Mouse (Mus musculus) lung, postnatal 36 days (tissue): ENCODE results near the gene Eef1a2.

Source experiments
- DNase-seq: peaks from one replicate; pipeline ENCODE4 v3.0.0; 2022; ENCODE audit warnings: mixed read lengths

The Eef1a2 gene

GRCm38 (mm10) chr2:181157716-181158302, 995 bp upstream of the Eef1a2 start:
- DNase-seq = no peak

DNA sequence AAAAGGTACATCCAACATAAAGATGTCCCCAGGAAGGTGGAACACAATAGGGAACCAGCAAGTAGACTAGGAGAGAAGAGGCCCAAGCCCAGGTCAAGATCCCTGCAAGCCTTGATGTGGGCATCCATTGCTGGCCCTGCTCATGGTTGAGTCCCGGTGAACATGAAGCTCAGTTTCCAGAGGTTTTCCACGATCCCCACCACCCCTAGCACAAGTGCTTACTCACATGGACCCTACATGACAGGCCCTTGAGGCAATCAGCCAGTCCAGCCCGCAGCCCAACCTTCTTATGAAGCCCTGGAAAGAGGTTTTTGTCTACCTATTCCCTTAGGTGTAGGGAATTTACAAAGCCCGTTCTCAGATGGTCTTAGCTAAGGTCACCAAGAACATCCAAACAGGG, 366 bp upstream of the Eef1a2 start:
- DNase-seq = no peak

DNA sequence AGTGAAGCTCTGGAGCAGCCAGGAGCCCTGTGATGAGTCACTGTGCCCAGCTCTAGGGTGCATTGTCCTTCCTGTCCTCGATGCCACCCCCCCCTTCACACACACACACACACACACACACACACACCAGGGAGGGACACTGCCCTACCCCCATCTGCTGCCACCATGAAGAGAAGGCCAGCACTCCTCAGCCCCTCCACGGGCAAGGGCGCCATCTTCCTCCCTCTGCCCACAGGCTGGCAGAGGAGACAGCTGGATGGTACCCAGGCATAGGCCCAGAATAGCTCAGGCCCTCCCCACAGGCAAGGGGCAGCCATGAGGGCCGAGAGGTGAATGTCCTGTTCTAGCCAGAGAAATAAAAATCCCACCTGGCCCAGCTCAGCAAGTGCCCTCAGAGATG, 1.0 kb downstream of the Eef1a2 start:
- DNase-seq = no peak

GRCm38 (mm10) chr2:181154831-181155415, 1.9 kb downstream of the Eef1a2 start:
- no peak for DNase-seq

DNA sequence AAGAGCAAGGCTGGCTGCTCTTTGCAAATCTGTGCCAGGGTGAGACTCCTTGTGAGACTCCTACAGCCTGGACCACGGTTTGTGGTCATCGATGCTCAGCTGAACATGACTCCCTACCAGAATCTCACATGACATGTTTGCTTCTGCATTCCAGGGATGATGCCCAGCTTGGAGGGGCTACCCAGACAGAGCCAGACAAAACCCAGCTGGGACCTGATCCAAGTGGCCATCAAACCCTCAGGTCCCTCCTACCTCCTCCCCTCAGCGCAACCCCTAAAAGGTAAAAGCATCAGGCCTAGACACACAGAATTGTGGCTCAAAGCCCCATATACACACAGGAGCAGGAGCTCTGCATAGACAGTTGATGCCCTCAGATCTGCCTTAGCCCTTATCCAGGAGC, 2.5 kb downstream of the Eef1a2 start:
- no peak for DNase-seq

DNA sequence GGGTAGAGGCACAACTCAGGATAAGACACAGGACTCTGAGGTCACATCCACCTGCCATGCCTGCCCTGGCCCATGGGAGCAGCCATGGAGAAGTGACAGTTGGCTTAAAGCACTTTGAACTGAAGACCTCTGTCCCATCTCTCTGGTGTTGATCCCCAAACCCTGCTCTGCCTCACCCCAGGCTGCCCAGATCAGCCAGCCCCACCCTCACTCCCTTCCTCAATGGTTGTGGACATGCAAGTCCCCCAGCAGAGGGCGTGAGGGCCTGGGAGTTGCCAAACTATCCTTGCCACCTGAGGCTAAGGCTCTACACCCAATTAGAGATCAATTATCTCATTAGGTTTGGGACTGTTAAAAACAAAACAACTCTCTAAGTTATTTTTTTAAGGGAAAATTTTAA, 3.0 kb downstream of the Eef1a2 start:
- peak; percentile 26 for DNase-seq

DNA sequence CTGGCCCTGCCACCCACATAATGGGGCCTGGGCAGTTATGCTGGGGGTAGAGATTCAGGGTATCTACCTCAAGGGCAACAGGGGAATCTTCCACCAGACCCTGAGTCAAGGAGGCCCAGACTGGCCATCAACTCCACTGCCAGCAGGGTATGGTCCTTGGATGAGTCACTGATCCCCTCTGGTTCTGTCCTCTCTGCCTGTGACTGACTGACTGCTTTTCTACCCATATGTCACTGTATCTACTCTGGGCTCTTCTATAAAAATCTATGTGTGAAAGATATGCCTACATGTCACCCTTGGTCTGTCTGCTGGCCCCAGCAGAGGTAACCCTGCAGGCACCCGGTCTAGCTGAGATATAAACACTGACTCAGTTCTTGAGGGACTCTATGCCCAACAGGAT, 3.7 kb downstream of the Eef1a2 start:
- DNase-seq = no peak

GRCm38 (mm10) chr2:181152701-181153100, 4.1 kb downstream of the Eef1a2 start:
- DNase-seq = no peak

- DNase-seq = no peak
Observed at GRCm38 (mm10) chr2:181150281-181150680, 6.5 kb downstream of the Eef1a2 start.

DNA sequence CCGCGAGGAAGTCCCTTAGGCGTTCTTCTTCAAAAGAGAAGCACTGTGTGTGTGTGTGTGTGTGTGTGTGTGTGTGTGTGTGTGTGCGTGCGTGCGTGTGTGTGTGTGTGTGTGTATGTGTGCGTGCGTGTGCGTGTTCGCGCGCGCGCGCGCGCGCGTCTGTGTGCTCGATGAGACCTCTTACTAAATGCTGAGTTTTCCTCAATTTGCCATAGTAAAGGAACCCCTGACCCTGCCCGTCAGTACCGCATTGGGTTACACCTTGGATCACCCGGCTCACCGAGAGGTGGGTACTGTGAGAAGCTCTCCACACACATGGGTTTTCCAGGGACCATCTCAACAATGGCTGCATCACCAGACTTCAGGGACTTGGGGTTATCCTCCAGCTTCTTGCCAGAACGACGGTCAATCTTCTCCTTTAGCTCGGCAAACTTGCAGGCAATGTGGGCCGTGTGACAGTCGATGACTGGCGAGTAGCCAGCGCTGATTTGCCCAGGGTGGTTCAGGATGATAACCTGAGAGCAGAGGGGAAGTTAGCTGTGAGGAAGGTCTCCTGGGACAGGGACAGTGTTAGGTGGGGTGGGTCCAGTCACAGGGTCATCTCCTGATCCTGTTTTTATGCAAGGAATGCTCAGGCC, 8.4 kb downstream of the Eef1a2 start:
- DNase-seq = no peak

DNA sequence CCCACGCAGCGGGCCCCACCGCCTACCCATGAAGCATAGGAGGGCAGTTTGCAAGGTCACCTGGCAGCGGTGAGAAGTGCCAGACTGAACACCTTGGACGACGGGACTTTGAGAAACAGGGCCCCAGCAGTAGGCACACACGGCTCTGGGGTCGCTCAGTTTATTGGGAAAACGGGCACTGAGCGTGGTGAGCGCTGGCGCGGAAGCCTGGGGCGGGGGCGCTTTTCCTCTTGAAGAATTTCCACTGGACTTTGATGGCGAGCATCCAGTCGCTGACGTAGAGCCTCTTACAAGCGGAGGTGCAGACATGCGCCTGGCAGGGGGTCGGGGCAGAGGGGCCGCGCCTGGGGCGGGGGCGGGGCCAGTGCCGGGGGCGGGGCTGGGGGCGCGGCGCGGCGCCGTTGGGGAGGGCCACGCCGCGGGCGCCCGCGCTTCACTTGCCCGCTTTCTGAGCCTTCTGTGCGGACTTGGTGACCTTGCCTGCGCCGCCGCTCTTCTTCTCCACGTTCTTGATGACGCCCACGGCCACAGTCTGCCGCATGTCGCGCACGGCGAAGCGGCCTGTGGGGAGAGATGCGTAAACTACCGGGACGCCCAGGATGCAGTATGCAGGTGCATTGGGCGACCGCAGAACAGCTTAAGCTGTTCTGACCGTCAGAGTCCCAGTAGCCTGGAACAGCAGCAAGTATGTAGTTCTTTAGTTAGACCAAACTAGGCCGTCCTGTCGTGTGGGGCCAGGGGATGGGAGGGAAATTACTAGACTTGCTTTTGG, 9.1 kb downstream of the Eef1a2 start:
- peak; percentile 19 for DNase-seq

DNA sequence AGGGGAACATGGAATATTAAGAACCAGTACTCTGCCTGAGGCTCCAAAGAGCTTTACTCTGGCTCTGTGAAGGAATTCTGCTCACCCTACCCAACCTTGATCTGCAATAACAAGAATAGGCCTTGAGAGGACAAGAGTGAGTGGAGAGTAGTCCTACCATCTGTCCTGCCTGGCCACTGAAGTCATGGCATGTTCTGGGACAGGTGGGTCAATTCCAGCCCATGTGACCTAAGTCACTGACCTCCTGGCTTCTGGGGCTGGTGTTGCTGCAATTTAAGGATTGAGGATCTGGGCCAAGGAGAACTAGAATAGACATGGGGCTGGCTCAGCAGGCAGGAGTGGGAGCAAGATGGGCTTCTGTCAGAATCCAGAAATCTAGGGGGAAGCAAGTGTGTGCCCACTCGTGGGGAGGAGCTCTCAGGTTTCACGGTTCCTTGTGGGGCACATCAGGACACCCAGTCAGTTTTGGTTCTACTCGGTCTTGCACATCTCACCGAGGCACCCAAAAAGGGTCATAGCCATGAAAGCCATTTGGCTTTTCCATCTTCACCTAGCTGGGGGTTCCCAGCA, 9.8 kb downstream of the Eef1a2 start:
- DNase-seq = no peak

GRCm38 (mm10) chr2:181144675-181145074, 12.1 kb downstream of the Eef1a2 start:
- no peak for DNase-seq

- no peak for DNase-seq
Observed at GRCm38 (mm10) chr2:181143509-181144276, 13.1 kb downstream of the Eef1a2 start.

DNA sequence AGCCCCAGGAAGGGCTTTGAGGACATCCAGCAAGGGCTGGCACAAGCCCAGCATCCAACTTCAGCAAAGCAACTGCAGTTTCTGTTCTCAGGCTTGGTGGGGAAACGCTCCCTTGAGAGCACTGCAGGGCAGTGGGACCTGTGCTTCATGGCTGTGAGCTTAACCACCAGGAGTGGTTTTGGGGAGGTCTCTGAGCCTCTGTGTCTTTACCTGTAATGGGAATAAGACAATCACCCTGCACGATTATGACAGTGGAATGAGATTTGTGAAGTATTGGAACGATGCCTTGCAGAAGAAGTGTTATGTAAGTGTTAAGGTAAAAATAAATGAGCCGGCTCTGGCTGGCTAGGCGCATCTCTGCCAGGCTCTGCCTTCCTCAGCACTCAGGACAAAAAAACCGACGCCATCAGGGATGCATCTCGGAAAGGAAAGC, 14.1 kb downstream of the Eef1a2 start:
- no peak for DNase-seq

DNA sequence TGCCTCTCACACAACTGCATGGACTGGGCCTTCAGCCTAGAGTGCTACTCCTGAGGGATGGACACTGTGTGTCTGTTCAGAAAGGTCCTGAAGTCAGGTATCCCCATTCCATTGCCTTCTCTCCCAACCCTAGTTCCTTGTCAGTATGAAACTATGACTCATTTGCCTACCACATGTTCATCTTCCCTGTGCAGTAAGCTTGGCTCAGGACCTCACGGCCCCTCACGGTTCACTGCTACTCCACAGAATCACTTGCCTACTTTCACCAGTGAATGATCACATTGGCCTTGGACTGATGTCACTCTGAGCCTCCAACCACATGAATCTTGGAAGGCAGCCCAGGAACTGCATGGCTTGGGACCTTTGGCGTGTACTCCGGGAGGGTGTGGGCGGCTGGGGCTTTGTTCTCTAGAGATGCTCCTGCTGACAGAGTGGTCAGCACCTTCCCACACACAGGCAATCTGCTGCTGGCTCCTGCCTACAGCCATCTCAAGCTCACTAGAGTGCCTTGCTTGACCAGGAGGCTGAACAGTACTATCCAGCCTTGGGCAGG, 17.1 kb downstream of the Eef1a2 start:
- DNase-seq = no peak

DNA sequence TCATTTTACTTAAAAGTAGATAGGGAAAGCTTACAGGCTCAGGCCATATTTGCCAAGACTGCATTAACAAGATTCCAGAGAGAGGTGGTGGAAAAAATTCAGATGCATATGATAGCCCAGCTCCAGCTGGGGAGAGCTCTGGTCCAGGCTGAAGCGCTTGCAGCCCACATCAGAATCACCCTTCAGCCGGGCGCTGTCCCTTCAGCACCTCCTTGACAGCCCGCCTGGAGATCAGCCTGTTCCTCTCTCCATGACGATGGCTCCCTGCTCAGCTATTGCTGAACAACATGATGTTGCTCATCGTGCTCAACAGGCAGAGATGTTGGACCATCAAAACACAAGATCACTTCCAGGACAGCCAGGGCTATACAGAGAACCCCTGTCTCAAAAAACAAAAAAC, 19.9 kb downstream of the Eef1a2 start:
- no peak for DNase-seq

DNA sequence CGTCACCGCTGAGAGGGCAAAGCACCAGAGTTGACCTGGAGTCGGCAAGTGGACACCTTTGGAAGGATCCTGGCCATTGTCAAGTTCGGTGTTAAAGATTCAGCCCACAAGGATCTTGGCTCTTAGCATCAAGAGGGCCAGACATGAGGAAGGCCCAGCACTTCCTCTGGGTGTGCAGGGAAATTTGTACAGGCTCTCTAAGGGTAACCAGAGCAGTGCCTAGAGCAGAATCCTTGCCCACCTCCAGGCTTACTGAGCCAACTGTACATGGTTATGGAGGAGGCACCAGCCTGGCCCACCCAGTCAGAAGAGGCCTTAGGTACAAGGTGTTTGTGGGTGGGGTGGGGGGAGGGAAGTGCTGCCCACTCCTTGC, 21.4 kb downstream of the Eef1a2 start:
- DNase-seq = no peak

DNA sequence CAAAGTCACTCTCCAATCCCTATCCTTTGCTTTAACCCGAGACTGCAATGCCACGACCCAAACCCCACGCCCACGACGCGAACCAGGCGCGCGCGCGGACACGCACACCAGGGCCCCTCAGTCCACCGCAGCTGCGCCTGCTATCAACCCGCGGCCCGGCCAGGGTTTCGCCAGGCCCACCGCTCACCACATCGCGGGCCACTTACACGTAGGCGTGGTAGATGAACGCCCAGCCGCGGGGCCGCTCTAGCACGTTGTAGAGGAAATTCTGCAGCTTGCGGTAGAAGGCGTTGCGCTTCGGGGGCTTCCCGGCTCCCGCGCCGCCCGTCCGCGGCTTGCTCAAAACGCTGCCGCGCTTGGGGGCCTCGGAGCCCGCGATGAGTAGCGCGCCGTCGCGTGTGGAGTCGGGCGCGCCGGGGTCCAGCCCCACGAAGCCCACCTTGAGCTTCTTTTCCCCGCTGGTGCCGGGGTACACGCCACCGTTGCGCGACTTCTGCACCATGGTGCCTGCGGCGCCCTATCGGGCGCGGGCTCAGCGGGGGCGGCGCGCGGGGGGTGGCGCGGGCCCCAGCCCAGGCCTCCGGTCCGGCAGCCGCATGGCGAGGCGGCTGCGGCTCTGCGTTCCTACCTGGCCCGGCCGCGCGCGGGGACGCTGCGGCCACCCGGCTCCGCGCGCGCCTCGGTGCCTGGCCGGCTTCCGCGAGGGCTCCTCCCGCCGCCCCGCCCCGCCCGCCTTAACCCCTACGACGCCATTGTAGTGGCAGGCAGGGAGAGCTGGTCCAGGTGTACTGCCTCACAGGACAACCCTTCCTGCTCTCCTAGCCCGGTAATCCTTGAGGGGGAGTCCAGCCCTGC, 22.0 kb downstream of the Eef1a2 start, which contains the start of gene Kcnq2:
TSS of gene Kcnq2 (minus strand) at position 710 of the 855 bp plus-strand sequence.
- no peak for DNase-seq

DNA sequence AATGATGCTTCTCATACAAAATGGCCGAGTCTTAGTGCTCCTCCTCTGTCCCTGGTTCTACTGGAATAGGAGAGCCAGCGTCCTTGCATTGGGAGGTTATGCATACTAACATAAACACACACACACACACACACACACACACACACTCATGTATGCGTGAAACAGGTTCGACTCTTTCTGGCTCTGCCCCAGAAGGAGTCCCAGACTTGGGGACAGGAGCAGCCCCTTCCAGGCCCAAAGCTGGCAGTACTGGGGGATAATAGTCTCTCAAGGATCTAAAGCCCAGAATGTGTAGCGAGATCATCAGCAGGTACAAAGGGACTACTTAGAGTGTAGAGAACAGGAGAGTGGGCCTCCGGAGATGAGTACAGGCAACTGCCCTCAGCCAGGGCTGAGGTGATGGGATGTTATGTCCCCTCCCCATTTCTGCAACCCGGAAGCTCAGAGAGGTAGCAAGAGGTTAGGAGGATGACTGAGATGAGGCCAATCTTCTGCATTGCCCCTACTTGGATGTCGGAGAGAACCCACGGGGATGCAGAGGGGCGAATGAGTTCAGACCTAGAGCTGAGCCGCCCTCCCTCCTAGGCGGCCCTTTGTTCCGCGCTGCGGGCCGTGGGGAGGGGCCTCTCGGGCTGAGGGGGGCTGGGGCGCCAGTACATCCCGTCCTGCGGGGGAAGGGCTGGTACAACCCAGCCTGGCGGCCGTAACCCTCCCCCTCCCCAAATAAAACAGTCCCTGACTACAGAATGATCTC, 22.8 kb downstream of the Eef1a2 start:
- DNase-seq = no peak

DNA sequence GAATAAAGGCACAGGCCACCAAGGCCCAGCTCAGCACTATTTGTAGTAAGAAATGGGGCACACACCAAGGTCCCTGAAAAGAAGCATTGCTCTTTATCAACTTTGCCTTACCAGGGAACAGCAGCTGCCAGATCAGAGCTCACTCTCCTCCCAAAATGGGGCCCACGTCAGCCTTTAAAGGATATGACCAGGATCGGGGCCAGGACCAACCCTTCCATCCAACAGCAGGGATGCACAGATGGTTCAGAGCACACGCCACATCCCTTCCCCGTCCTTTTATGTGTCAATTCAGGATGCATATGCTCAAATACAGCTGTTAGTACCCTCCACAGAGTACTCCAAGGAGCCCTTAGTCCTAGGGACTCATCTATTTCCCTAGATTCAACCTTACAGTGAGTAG, 26.6 kb downstream of the Eef1a2 start:
- no peak for DNase-seq
